Mouse (Mus musculus) stomach, embryonic 14.5 days (tissue): Measurements from ENCODE around the gene Srpk2. TPM values are rescaled to one million over a fixed set of nuclear protein-coding genes. Genes with fewer than 3 reads are reported as not detected.
"Not testable (repeated sequence)": the region's sequence is repeated elsewhere in the genome, so short reads cannot be mapped to it uniquely, and the experiment has no call there.

Experiments used
- ATAC-seq: fragments of 200-750 bp; cut with Nextera tagmentation; 2 replicates; pipeline ENCODE4 v1.8.0; 2017; ENCODE audit warnings: low read depth, moderate TSS enrichment; ENCODE audit not compliant: insufficient number of reproducible peaks, insufficient read depth, low FRiP score
- H3K27ac ChIP-seq: fragments of 300-500 bp; sonication (generic); 2 replicates; pipeline ENCODE4 v1.5.1; 2014; ENCODE audit warnings: mild to moderate bottlenecking, low read length, moderate library complexity, mixed read lengths
- H3K27me3 ChIP-seq: fragments of 300-500 bp; sonication (generic); 2 replicates; pipeline ENCODE4 v1.6.1; 2014; ENCODE audit warnings: low read length, control low read depth, mixed read lengths; ENCODE audit not compliant: control insufficient read depth, insufficient read depth
- H3K36me3 ChIP-seq: fragments of 300-500 bp; sonication (generic); 2 replicates; pipeline ENCODE4 v1.6.1; 2014; ENCODE audit warnings: mild to moderate bottlenecking, control low read depth, low read length, moderate library complexity, mixed read lengths; ENCODE audit not compliant: control insufficient read depth, insufficient read depth
- H3K4me1 ChIP-seq: fragments of 300-500 bp; sonication (generic); 2 replicates; pipeline ENCODE4 v1.6.1; 2014; ENCODE audit warnings: low read length, control low read depth, mixed read lengths; ENCODE audit not compliant: control insufficient read depth, insufficient read depth
- H3K4me2 ChIP-seq: fragments of 300-500 bp; sonication (generic); replicated peaks from 2 replicates; pipeline ENCODE4 v1.6.1; 2014; ENCODE audit warnings: low read depth, low read length, control low read depth
- H3K4me3 ChIP-seq: fragments of 300-500 bp; sonication (generic); 2 replicates; pipeline ENCODE4 v1.5.1; 2014; ENCODE audit warnings: low read depth, low read length, control low read depth
- H3K9ac ChIP-seq: fragments of 300-500 bp; sonication (generic); replicated peaks from 2 replicates; pipeline ENCODE4 v1.6.1; 2014; ENCODE audit warnings: low read depth, mild to moderate bottlenecking, control low read depth, low read length, moderate library complexity, mixed read lengths
- H3K9me3 ChIP-seq: fragments of 300-500 bp; sonication (generic); 2 replicates; pipeline ENCODE4 v1.6.1; 2016; ENCODE audit warnings: low read depth, low read length, control low read depth; ENCODE audit not compliant: control insufficient read depth
- WGBS: fragments of 180-500 bp; shearing (Covaris S2); extraction: QIAGEN DNeasy Blood & Tissue Kit; methylation state at CpG from one replicate; pipeline ENCODE4 v1.1.7; 2014; 5-methylcytosine and 5-hydroxymethylcytosine counted together
- polyA plus RNA-seq: library from polyadenylated mRNA; unstranded; fragments of >200 nt; fragmentation: Nextera tagmentation; extraction: Ambion mirVana; gene quantifications from 2 replicates; pipeline ENCODE4 v1.2.1, GENCODE M21; 2014

The Srpk2 gene
- polyA plus RNA-seq, 1 experiment from 2014 or later: 61.8 TPM

- WGBS: 73% methylated on average over 3 of the region's 3 CpGs
- H3K4me2 ChIP-seq, H3K27ac ChIP-seq, H3K27me3 ChIP-seq, H3K4me3 ChIP-seq, H3K4me1 ChIP-seq, H3K36me3 ChIP-seq, H3K9ac ChIP-seq, ATAC-seq, H3K9me3 ChIP-seq: not testable (repeated sequence)
These were observed 131.1 kb downstream of the Srpk2 start for GRCm38 (mm10) chr5:23553338-23553737.

GRCm38 (mm10) chr5:23551687-23552086 is 132.7 kb downstream of the Srpk2 start:
- Histone ChIP-seq H3K9ac (no peak overlapping the region), H3K27ac (no peak overlapping the region), H3K27me3 (no peaks in the 10 kb centered on the region), H3K9me3 (no peaks in the 10 kb centered on the region), H3K36me3 (no peaks in the 10 kb centered on the region), H3K4me3 (no peak overlapping the region), H3K4me2 (no peak overlapping the region), H3K4me1 (no peaks in the 10 kb centered on the region)
- WGBS: 80% methylated on average over 5 of the region's 5 CpGs
- no peak for ATAC-seq

GRCm38 (mm10) chr5:23535692-23536091 is 148.7 kb downstream of the Srpk2 start:
- Histone ChIP-seq H3K4me1 (no peaks in the 10 kb centered on the region), H3K27ac (no peak overlapping the region), H3K4me2 (no peak overlapping the region), H3K9me3 (no peaks in the 10 kb centered on the region), H3K4me3 (no peak overlapping the region), H3K9ac (no peak overlapping the region), H3K27me3 (no peaks in the 10 kb centered on the region), H3K36me3 (peaks cover 6% of the 10 kb centered on the region)
- 87% methylated on average over 7 of the region's 7 CpGs for WGBS
- ATAC-seq: no peak

- 88% methylated on average over 7 of the region's 7 CpGs for WGBS
- Histone ChIP-seq H3K4me3 (no peak overlapping the region), H3K9ac (no peak overlapping the region), H3K4me2 (no peak overlapping the region), H3K9me3 (no peaks in the 10 kb centered on the region), H3K36me3 (peaks cover 9% of the 10 kb centered on the region), H3K4me1 (no peaks in the 10 kb centered on the region), H3K27me3 (no peaks in the 10 kb centered on the region), H3K27ac (no peak overlapping the region)
- no peak for ATAC-seq
These were observed 152.8 kb downstream of the Srpk2 start for GRCm38 (mm10) chr5:23531541-23532096.

GRCm38 (mm10) chr5:23531100-23531499 is 153.3 kb downstream of the Srpk2 start:
- H3K4me3 ChIP-seq: no peak overlapping the region
- no peak overlapping the region for H3K9ac ChIP-seq
- peaks cover 12% of the 10 kb centered on the region for H3K36me3 ChIP-seq
- ATAC-seq: peak; percentile 80
- no peaks in the 10 kb centered on the region for H3K9me3 ChIP-seq
- no peaks in the 10 kb centered on the region for H3K27me3 ChIP-seq
- H3K4me2 ChIP-seq: no peak overlapping the region
- H3K4me1 ChIP-seq: no peaks in the 10 kb centered on the region
- no peak overlapping the region for H3K27ac ChIP-seq
- WGBS: 76% methylated on average over 6 of the region's 6 CpGs

GRCm38 (mm10) chr5:23524621-23525020 is 159.8 kb downstream of the Srpk2 start:
- WGBS: 80% methylated on average over 3 of the region's 3 CpGs
- ATAC-seq: no peak
- no peak overlapping the region for H3K27ac ChIP-seq

DNA sequence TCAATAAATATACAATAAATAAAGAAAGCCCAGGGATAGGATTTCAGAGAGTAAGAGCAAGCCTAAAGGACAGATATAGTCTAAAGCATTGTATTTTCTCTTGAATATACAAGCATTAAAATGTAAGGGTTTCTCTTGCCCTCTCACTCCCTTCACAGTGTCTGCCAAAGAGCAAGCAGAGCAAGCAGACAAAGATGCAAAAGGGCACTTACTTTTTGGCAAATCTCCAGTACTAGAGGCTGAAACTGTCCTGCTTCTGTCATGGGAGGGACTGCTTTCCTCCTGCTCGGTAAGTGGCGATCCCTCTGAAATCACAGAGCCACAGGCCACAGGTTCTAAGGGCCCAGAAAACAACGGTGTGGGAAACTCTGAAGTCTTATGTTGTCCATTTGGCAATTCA is 160.5 kb downstream of the Srpk2 start:
- Histone ChIP-seq H3K36me3 (peaks cover 21% of the 10 kb centered on the region), H3K4me1 (peaks cover 8% of the 10 kb centered on the region), H3K27me3 (no peaks in the 10 kb centered on the region), H3K9me3 (no peaks in the 10 kb centered on the region), H3K9ac (no peak overlapping the region), H3K27ac (no peak overlapping the region), H3K4me3 (no peak overlapping the region), H3K4me2 (no peak overlapping the region)
- ATAC-seq: no peak
- WGBS: 78% methylated on average over 3 of the region's 3 CpGs

More at GRCm38 (mm10) chr5:23524621-23525020, 159.8 kb downstream of the Srpk2 start:
- Histone ChIP-seq H3K9ac (no peak overlapping the region), H3K4me3 (no peak overlapping the region), H3K36me3 (peaks cover 21% of the 10 kb centered on the region), H3K27me3 (no peaks in the 10 kb centered on the region), H3K9me3 (no peaks in the 10 kb centered on the region), H3K4me1 (0 out of 2 replicates have a peak, but pooled peaks cover 1% of the 10 kb centered on the region), H3K4me2 (no peak overlapping the region)

- no peaks in the 10 kb centered on the region for H3K9me3 ChIP-seq
- H3K9ac ChIP-seq: no peak overlapping the region
- H3K27ac ChIP-seq: no peak overlapping the region
- peaks cover 11% of the 10 kb centered on the region for H3K4me1 ChIP-seq
- no peak for ATAC-seq
- no peak overlapping the region for H3K4me2 ChIP-seq
- no peaks in the 10 kb centered on the region for H3K27me3 ChIP-seq
- peaks cover 19% of the 10 kb centered on the region for H3K36me3 ChIP-seq
- 100% methylated on average over 1 of the region's 1 CpGs for WGBS
- no peak overlapping the region for H3K4me3 ChIP-seq
These were observed 162.8 kb downstream of the Srpk2 start for GRCm38 (mm10) chr5:23521645-23522044.

DNA sequence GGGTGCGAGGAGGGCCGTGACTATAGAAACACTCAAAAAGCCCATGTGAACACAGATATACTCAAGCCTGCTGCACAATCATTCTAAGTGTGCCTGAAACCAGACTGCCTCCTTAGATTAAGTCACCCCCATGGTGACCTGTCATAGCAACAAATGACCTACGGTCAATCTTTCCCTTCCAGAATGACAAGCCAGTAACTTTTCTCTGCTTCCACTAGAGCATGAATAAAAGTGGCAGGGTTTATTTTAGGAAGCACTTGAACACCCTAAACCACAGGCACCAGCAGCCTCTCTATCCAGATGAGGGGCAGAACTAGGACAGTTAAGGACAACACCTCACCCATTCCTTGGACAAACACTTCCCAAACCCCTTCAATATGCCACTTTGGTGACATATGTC is 164.7 kb downstream of the Srpk2 start:
- Histone ChIP-seq H3K9me3 (no peaks in the 10 kb centered on the region), H3K27me3 (no peaks in the 10 kb centered on the region), H3K4me1 (peaks cover 11% of the 10 kb centered on the region), H3K9ac (no peak overlapping the region), H3K27ac (no peak overlapping the region), H3K4me3 (no peak overlapping the region), H3K36me3 (peaks cover 21% of the 10 kb centered on the region; the same call in 1 of the 2 replicates), H3K4me2 (no peak overlapping the region)
- no peak for ATAC-seq
- 90% methylated on average over 3 of the region's 3 CpGs for WGBS
